In genomic region chr1:90317902-90318301, GRCm38 (mm10) we compare ENCODE assay signal across 23 mouse cellular contexts.
DNase-seq lines count a peak whose midpoint lies in the region; ATAC-seq and TF ChIP-seq lines count a peak whose summit lies in the region.
"Had no signal": no experiment of that assay in that cellular context is flagged by ENCODE, and none has a peak within 500 bp of the region (broad histone marks: within the 10 kb centered on the region; RNA-seq: fewer than 3 reads in every experiment).

No protein-coding gene starts in this region.

- no peaks in the 10 kb centered on the region for H3K27me3 ChIP-seq in forebrain, embryonic 15.5 days
- no peaks in the 10 kb centered on the region; the same call in 1 of the 2 replicates for H3K27me3 ChIP-seq in forebrain, embryonic 12.5 days
- no peaks in the 10 kb centered on the region for H3K27me3 ChIP-seq in hindbrain, postnatal 0 days (ENCODE audit: insufficient read depth, low read length)
- H3K27me3 ChIP-seq in hindbrain, embryonic 13.5 days: no peaks in the 10 kb centered on the region; the same call in 1 of the 2 replicates
- H3K27me3 ChIP-seq: hindbrain, embryonic 12.5 days; intestine, embryonic 15.5 days had no signal

- H3K27ac ChIP-seq in forebrain, embryonic 15.5 days (replicated peaks): no peak overlapping the region
- no peak overlapping the region for H3K27ac ChIP-seq in forebrain, embryonic 12.5 days
- H3K27ac ChIP-seq in hindbrain, postnatal 0 days: no peak overlapping the region
- no peak overlapping the region for H3K27ac ChIP-seq in hindbrain, embryonic 13.5 days
- H3K27ac ChIP-seq: embryonic facial prominence, embryonic 10.5 days; embryonic facial prominence, embryonic 13.5 days; hindbrain, embryonic 12.5 days; intestine, embryonic 15.5 days had no signal

- ATAC-seq in forebrain, embryonic 15.5 days (replicated peaks): peak; percentile 57; the same call in 1 of the 2 replicates
- no peak for ATAC-seq in forebrain, embryonic 12.5 days (ENCODE audit: low FRiP score)
- ATAC-seq in hindbrain, postnatal 0 days: no peak
- no peak for ATAC-seq in hindbrain, embryonic 13.5 days (ENCODE audit: low FRiP score)
- ATAC-seq: CD4-positive, CD25-positive, alpha-beta regulatory T cell, adult 4 months; intestine, embryonic 15.5 days had no signal

- no peaks in the 10 kb centered on the region for H3K36me3 ChIP-seq in forebrain, embryonic 15.5 days
- no peaks in the 10 kb centered on the region for H3K36me3 ChIP-seq in forebrain, embryonic 12.5 days (replicated peaks)
- H3K36me3 ChIP-seq in hindbrain, postnatal 0 days (ENCODE audit: insufficient read depth, low read length): no peaks in the 10 kb centered on the region
- H3K36me3 ChIP-seq in hindbrain, embryonic 13.5 days: no peaks in the 10 kb centered on the region
- H3K36me3 ChIP-seq: embryonic facial prominence, embryonic 10.5 days; embryonic facial prominence, embryonic 13.5 days; hindbrain, embryonic 12.5 days; intestine, embryonic 15.5 days had no signal

- 44% methylated on average over 6 of the region's 6 CpGs for WGBS in forebrain, embryonic 15.5 days
- 71% methylated on average over 6 of the region's 6 CpGs for WGBS in forebrain, embryonic 12.5 days
- WGBS in hindbrain, postnatal 0 days: 45% methylated on average over 6 of the region's 6 CpGs
- 46% methylated on average over 6 of the region's 6 CpGs for WGBS in hindbrain, embryonic 13.5 days

- no peak overlapping the region for H3K4me2 ChIP-seq in forebrain, embryonic 15.5 days (replicated peaks)
- no peak overlapping the region for H3K4me2 ChIP-seq in forebrain, embryonic 12.5 days
- no peak overlapping the region for H3K4me2 ChIP-seq in hindbrain, postnatal 0 days (ENCODE audit: low read depth, low read length)
- no peak overlapping the region for H3K4me2 ChIP-seq in hindbrain, embryonic 13.5 days
- H3K4me2 ChIP-seq: embryonic facial prominence, embryonic 13.5 days; heart, embryonic 11.5 days; hindbrain, embryonic 12.5 days; intestine, embryonic 15.5 days had no signal

- 0 out of 2 replicates have a peak, but pooled peaks cover 9% of the 10 kb centered on the region for H3K4me1 ChIP-seq in forebrain, embryonic 15.5 days
- peaks cover 3% of the 10 kb centered on the region; the same call in 1 of the 2 replicates for H3K4me1 ChIP-seq in forebrain, embryonic 12.5 days
- H3K4me1 ChIP-seq in hindbrain, postnatal 0 days (ENCODE audit: insufficient read depth, low read length): no peaks in the 10 kb centered on the region
- peaks cover 42% of the 10 kb centered on the region for H3K4me1 ChIP-seq in hindbrain, embryonic 13.5 days (replicated peaks)
- H3K4me1 ChIP-seq: intestine, embryonic 15.5 days had no signal

- H3K4me3 ChIP-seq in forebrain, embryonic 15.5 days: no peak overlapping the region
- no peak overlapping the region for H3K4me3 ChIP-seq in forebrain, embryonic 12.5 days (replicated peaks)
- no peak overlapping the region for H3K4me3 ChIP-seq in hindbrain, postnatal 0 days (ENCODE audit: low read length)
- H3K4me3 ChIP-seq in hindbrain, embryonic 13.5 days: no peak overlapping the region
- H3K4me3 ChIP-seq: embryonic facial prominence, embryonic 10.5 days; embryonic facial prominence, embryonic 13.5 days; erythroblast, embryonic 14.5 days; gastrocnemius, adult 2 months; hindbrain, embryonic 12.5 days; intestine, embryonic 15.5 days had no signal

- DNase-seq in hindbrain, postnatal 0 days (ENCODE audit: low spot score): peak; percentile 31
- DNase-seq in retina, postnatal 1 day: peak; percentile 15
- DNase-seq in retina, embryonic 14.5 days (ENCODE audit: low spot score): no peak
- DNase-seq: adrenal gland, adult 2 months; adrenal gland, postnatal 14 days; cerebellum, adult 11-12 months; cerebellum, adult 8-10 months; cerebellum, postnatal 10 days; cerebellum, postnatal 36 days; embryo, embryonic 11 days; gastrocnemius, postnatal 14 days; kidney, adult 11 months had no signal

- TF ChIP-seq CTCF in hindbrain, postnatal 0 days (IDR thresholded peaks at IDR 0.05; ENCODE audit: low read depth): no peak

- H3K9ac ChIP-seq in forebrain, embryonic 15.5 days (replicated peaks): no peak overlapping the region
- no peak overlapping the region for H3K9ac ChIP-seq in forebrain, embryonic 12.5 days
- no peak overlapping the region for H3K9ac ChIP-seq in hindbrain, postnatal 0 days (replicated peaks; ENCODE audit: low read length)
- H3K9ac ChIP-seq in hindbrain, embryonic 13.5 days: no peak overlapping the region
- H3K9ac ChIP-seq: embryonic facial prominence, embryonic 13.5 days; hindbrain, embryonic 12.5 days; intestine, embryonic 15.5 days had no signal

- H3K9me3 ChIP-seq in forebrain, embryonic 15.5 days: no peaks in the 10 kb centered on the region
- H3K9me3 ChIP-seq in forebrain, embryonic 12.5 days: no peaks in the 10 kb centered on the region
- no peaks in the 10 kb centered on the region for H3K9me3 ChIP-seq in hindbrain, postnatal 0 days (ENCODE audit: low read length)
- no peaks in the 10 kb centered on the region for H3K9me3 ChIP-seq in hindbrain, embryonic 13.5 days
- H3K9me3 ChIP-seq: embryonic facial prominence, embryonic 10.5 days; embryonic facial prominence, embryonic 13.5 days; hindbrain, embryonic 12.5 days; intestine, embryonic 15.5 days had no signal
